Mouse (Mus musculus) CD4-positive naive resting alpha-beta T cell, adult 57 days (primary cell): ENCODE data around the gene Wfdc6b. TPM values are rescaled to one million over a fixed set of nuclear protein-coding genes. Genes with fewer than 3 reads are reported as not detected.

Experiments
- total RNA-seq: library from RNA; stranded (reverse); gene quantifications from one replicate; pipeline ENCODE4 v1.2.4, GENCODE M21; 2023

The Wfdc6b gene
- total RNA-seq, result not detected

DNA sequence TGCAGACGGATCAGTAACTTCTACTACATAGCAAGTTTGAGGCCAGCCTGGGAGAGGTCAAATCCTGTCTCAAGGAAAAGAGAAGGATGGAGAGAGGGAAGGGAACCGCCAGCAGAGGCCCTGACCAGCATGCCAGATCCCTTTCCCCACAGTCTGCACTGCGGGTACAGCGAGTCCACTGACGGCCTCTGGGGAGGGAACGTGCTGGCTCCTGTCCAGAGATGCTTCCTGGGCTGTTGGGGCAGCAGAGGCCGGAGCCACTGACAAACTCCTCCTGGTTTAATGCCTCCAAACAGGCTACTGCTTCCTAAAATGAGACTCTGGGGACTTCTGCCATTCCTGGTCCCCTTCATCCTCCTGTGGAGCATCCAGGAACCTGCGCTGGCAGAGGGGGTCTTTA, at the start of gene Wfdc6b, which contains the start of gene Wfdc8:
TSS of gene Wfdc6b (plus strand) at position 52 of the 400 bp plus-strand sequence.
TSS of gene Wfdc8 (minus strand) at position 156 of the 400 bp plus-strand sequence.

DNA sequence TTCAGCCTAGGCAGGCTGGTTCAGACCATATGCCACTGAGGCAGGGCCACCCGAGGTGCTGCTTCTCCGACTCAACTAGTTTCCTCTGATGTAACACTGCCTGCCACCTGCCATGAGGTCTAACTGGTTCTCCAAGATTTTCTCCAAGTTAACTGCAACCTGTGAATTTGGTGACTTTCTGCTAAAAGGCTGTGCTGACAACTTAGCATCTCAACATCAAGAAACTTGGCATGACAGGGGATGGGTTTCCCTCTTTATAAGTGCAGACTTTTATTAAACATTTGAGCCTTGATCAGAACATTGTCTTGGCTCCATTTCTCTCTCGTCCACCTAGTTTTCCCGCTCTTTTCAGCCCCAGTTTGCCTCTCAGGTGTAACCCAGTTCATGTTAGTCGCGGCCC, 40.0 kb upstream of the Wfdc6b start, which contains the start of gene Spint3:
TSS of gene Spint3 (minus strand) at position 101 of the 400 bp plus-strand sequence.

DNA sequence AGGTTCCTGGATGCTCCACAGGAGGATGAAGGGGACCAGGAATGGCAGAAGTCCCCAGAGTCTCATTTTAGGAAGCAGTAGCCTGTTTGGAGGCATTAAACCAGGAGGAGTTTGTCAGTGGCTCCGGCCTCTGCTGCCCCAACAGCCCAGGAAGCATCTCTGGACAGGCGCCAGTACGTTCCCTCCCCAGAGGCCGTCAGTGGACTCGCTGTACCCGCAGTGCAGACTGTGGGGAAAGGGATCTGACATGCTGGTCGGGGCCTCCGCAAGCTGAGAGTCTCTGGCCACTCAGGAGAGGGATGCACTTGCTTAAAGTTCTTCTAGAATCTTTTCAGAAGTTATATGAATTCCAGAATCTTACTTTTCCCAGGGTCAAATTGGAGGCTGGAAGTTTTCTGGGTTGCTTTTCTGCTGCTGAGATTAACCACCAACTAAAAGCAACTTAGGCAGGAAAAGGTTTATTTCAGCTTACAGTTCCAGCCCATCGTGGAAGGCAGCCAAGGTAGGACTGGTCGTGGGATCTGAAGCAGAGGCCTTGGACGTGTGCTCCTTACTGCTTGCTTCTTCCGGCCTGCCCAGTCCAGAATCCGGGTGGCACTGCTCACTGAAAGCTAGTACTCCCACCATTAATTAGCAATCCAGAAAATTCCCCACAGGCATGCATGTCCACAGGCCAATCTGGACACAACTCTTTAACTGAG, 28.1 kb upstream of the Wfdc6b start, which contains the start of gene Wfdc6a:
TSS of gene Wfdc6a (minus strand) at position 423 of the 701 bp plus-strand sequence.

DNA sequence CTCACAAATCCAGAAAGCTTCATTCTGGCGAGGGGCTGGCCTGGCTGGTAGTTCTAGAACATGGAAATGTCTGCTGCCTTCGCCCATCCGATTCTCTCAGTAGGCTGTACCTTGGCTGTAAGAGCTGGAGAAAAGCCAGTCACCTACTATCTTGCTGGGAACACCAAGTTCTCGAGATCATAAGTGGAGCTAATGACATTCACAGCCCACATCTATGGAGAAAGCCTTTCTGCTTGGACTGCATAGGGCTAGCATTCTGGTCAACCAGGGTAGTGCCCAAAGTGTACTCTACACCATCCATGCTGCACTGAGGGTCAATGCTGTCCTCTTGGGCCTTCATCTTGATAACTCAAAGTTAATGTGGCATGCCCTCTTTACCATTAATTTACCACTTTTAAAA, 19.8 kb upstream of the Wfdc6b start, which contains the start of gene Eppin:
TSS of gene Eppin (minus strand) at position 101 of the 400 bp plus-strand sequence.

DNA sequence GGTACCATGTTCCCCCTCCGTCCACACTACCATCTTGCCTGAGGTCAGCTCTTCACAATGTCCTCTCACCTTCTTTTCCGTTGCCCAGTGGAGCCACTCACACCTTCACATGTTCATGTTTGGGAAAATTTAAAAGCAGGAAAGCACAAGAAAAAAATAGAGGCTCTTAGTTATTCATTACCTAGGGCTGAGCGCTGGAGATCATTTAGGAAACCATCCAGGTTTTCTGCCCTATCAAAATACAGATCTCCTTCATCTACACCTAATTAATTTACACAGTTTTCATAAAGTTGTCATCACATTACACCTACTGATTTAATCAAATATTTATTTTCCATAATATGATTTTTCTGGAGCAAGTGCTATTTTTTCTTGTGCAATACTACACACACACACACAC, 25.4 kb downstream of the Wfdc6b start, which contains the start of gene Wfdc16:
TSS of gene Wfdc16 (minus strand) at position 101 of the 400 bp plus-strand sequence.

DNA sequence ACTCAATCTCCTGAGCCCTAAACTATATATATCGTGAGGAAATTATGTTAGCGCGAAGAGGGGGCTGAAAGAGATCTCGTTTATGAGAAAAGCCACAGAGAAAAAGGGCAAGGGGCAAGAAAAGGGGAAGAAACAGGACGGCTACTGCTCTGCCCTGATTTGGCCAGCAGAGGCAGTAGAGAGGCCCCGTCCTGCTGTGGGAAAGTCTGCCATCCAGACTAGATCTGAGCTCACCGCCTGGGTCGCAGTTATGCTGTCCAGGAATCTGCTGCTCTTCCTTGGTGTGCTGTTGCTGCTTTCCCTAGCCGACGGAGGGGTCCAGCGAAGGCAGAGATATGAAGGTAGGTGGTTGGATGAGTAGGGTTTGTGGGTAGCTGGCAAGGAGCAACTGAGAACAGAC, 42.5 kb downstream of the Wfdc6b start, which contains the start of gene Wfdc10:
TSS of gene Wfdc10 (plus strand) at position 189 of the 400 bp plus-strand sequence.

DNA sequence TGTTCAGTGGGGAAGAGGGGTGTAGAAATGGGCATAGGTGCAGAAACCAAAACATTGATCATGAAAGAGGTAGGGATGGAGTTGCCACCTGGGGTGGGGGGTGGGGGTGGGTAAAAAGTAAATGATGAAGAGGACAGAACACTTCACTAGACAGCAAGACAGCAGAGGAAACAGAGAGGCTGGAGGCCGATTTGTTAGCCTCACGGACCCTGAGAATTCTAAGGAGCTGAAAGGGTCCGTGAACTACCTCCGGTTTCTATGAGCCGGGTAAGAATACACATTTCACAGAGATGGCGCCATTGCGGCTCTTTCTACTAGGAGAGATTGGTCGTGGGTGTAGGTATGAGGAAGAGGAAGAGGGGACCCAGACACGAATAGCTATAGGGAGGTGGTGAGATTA, 43.2 kb downstream of the Wfdc6b start, which contains the start of gene Wfdc9:
TSS of gene Wfdc9 (minus strand) at position 101 of the 400 bp plus-strand sequence.

Other genes with a start within 250 kb of the Wfdc6b start
- 15.5 TPM for gene Slpi, start 224.4 kb upstream of the Wfdc6b start, total RNA-seq
- gene Rbpjl, start 210.4 kb upstream of the Wfdc6b start, total RNA-seq, result not detected
- 0.65 TPM for gene Matn4, start 208.4 kb upstream of the Wfdc6b start, total RNA-seq
- 7.3 TPM for gene Sdc4, start 169.6 kb upstream of the Wfdc6b start, total RNA-seq
- 49.4 TPM for gene Sys1, start 156.6 kb upstream of the Wfdc6b start, total RNA-seq
- 4.0 TPM for gene Gm20458, start 152.6 kb upstream of the Wfdc6b start, total RNA-seq
- not detected for gene Trp53tg5, start 139.8 kb upstream of the Wfdc6b start, total RNA-seq
- 3.6 TPM for gene Dbndd2, start 127.4 kb upstream of the Wfdc6b start, total RNA-seq
- 61.4 TPM for gene Pigt, start 116.0 kb upstream of the Wfdc6b start, total RNA-seq
- 1.9 TPM for gene Wfdc2, start 51.1 kb upstream of the Wfdc6b start, total RNA-seq
- gene Spint3, start 40.1 kb upstream of the Wfdc6b start, total RNA-seq, result not detected
- gene Wfdc6a, start 28.1 kb upstream of the Wfdc6b start, total RNA-seq, result not detected
- not detected for gene Eppin, start 19.9 kb upstream of the Wfdc6b start, total RNA-seq
- not detected for gene Wfdc8, start 104 bp downstream of the Wfdc6b start, total RNA-seq
- not detected for gene Wfdc16, start 25.3 kb downstream of the Wfdc6b start, total RNA-seq
- gene Wfdc10, start 42.5 kb downstream of the Wfdc6b start, total RNA-seq, result not detected
- gene Wfdc9, start 43.1 kb downstream of the Wfdc6b start, total RNA-seq, result not detected
- not detected for gene Wfdc11, start 60.6 kb downstream of the Wfdc6b start, total RNA-seq
- not detected for gene Wfdc13, start 71.6 kb downstream of the Wfdc6b start, total RNA-seq
- not detected for gene Spint4, start 85.0 kb downstream of the Wfdc6b start, total RNA-seq
- gene Spint5, start 101.8 kb downstream of the Wfdc6b start, total RNA-seq, result not detected
- 0.35 TPM for gene Wfdc3, start 132.4 kb downstream of the Wfdc6b start, total RNA-seq
- 46.4 TPM for gene Dnttip1, start 132.5 kb downstream of the Wfdc6b start, total RNA-seq
- 1.9 TPM for gene Ube2c, start 156.4 kb downstream of the Wfdc6b start, total RNA-seq
- not detected for gene Tnnc2, start 166.4 kb downstream of the Wfdc6b start, total RNA-seq
- gene Snx21, start 172.3 kb downstream of the Wfdc6b start, total RNA-seq, result 0.65 TPM
- gene Acot8, start 191.4 kb downstream of the Wfdc6b start, total RNA-seq, result 39.4 TPM
- 3.0 TPM for gene Zswim3, start 191.6 kb downstream of the Wfdc6b start, total RNA-seq
- gene Zswim1, start 209.2 kb downstream of the Wfdc6b start, total RNA-seq, result 11.9 TPM
- gene Spata25, start 215.0 kb downstream of the Wfdc6b start, total RNA-seq, result not detected
- gene Ctsa, start 219.4 kb downstream of the Wfdc6b start, total RNA-seq, result 91.4 TPM
- gene Neurl2, start 219.9 kb downstream of the Wfdc6b start, total RNA-seq, result 0.59 TPM
- 0.86 TPM for gene Pltp, start 244.2 kb downstream of the Wfdc6b start, total RNA-seq